Mouse (Mus musculus) testis, adult 2 months (tissue): ENCODE measurements at regions not wholly inside any gene's neighbourhood (a gene's known extent, or its start where the extent isn't known, plus 50 kb on each side); places are given as distances from the start of the nearest gene placed in this dataset.

Experiments
- CTCF ChIP-seq: fragments of 200-500 bp; IDR thresholded peaks from 2 replicates; pipeline ENCODE4 v1.5.1; 2012; ENCODE audit warnings: low read depth, mild to moderate bottlenecking, inconsistent platforms, low read length, moderate library complexity; ENCODE audit not compliant: control insufficient read depth, insufficient read depth, insufficient replicate concordance
- POLR2A ChIP-seq: fragments of 200-500 bp; IDR thresholded peaks from 2 replicates; pipeline ENCODE4 v1.6.1; 2012; ENCODE audit warnings: low read depth, mild to moderate bottlenecking, inconsistent platforms, low read length, moderate library complexity; ENCODE audit not compliant: control insufficient read depth

- TF ChIP-seq CTCF: no peak
- no peak for TF ChIP-seq POLR2A
These were observed 50.2 kb upstream of the Shb start for GRCm38 (mm10) chr4:45582496-45582895.
